Comparison of ENCODE assay signal across 8 mouse cellular contexts in the genomic region with DNA sequence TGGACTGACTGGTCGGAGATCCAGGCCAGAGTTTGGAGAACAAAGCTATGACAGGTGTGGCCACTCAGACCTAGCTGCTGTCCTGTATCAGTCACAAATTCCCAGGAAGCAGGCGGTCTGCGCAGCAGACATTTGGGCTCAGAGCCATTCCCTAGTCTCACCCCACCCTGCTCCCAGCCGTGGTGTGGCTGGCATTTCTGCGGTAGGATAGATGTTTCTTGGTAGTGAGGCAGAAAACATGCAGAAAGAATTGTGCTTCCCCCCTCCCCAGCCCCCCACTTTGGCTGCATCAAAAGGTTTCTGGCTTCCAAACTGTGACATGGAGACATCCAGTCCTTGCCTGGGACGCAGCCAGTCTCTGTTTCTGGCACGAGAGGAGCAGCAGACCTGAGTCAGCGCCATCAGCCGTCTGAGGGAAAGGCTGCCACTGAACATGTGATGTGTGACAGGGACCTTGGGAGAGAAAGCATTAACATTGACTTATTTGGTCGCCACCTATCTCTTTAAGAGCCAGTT.
A peak's percentile ranks its signal among the peaks of the same experiment; 100 is the strongest.
DNase-seq lines count a peak whose midpoint lies in the region.

No protein-coding gene starts in this region.

- DNase-seq in layer of hippocampus, adult 11-12 months (ENCODE audit: low spot score) = peak; percentile 39
- no peak for DNase-seq in layer of hippocampus, adult 9-10 months (ENCODE audit: low spot score)
- peak; percentile 72 for DNase-seq in adipocyte (ENCODE audit: low spot score)
- DNase-seq in cerebellum, postnatal 36 days = peak; percentile 74 to 76
- peak; percentile 83 to 85 for DNase-seq in heart, postnatal 10 days
- peak; percentile 53 for DNase-seq in yolk sac, embryonic 10.5 days (ENCODE audit: low spot score)
- no peak for DNase-seq in embryo, embryonic 9.5 days (ENCODE audit: extremely low spot score)
- no peak for DNase-seq in frontal cortex, postnatal 36 days (ENCODE audit: low spot score in 2 of 2)

- intact Hi-C loops in heart, postnatal 10 days (cut with DNase I) = loop anchor here (5.0 kb wide), 1 partner anchor 72 kb away; no protein-coding TSS in a partner anchor

Comparison
In these comparisons a context has a peak if more than half of its experiments do, and no peak if none do; other contexts are left out.
1. DNase-seq: peak in layer of hippocampus, adult 11-12 months (single experiment), adipocyte (single experiment), cerebellum, postnatal 36 days (2 of 2), heart, postnatal 10 days (2 of 2) and yolk sac, embryonic 10.5 days (single experiment); none in layer of hippocampus, adult 9-10 months (single experiment), embryo, embryonic 9.5 days (single experiment) and frontal cortex, postnatal 36 days (0 of 2).